Mouse (Mus musculus) CH12.LX (cell line): ENCODE measurements around the gene Tctn3.

Experiments used
- CTCF ChIP-seq, 2 experiments: IDR thresholded peaks in 1 of 2; conservative IDR thresholded peaks in 1 of 2; 2 replicates each; pipeline ENCODE4 v1.5.1; 2011 to 2012; ENCODE audit warnings: low read depth in 2 of 2, low read length in 2 of 2, improper control_type of control experiment in 1 of 2, inconsistent platforms in 1 of 2, mild to moderate bottlenecking in 1 of 2, moderate library complexity in 1 of 2
- JUN ChIP-seq: IDR thresholded peaks from 2 replicates; pipeline ENCODE4 v1.6.1; 2011; ENCODE audit warnings: low read depth, mild to moderate bottlenecking, low read length, improper control_type of control experiment, moderate library complexity; ENCODE audit not compliant: insufficient read depth
- SIN3A ChIP-seq: IDR thresholded peaks from 2 replicates; pipeline ENCODE4 v1.6.1; 2012; ENCODE audit warnings: low read length, improper control_type of control experiment, inconsistent platforms
- UBTF ChIP-seq: IDR thresholded peaks from 2 replicates; pipeline ENCODE4 v1.6.1; 2012; ENCODE audit warnings: low read depth, mild to moderate bottlenecking, inconsistent platforms, low read length, improper control_type of control experiment, moderate library complexity
- ZC3H11A ChIP-seq: IDR thresholded peaks from 2 replicates; pipeline ENCODE4 v1.6.1; 2012; ENCODE audit warnings: low read depth, mild to moderate bottlenecking, inconsistent platforms, low read length, improper control_type of control experiment

GRCm38 (mm10) chr19:40563880-40564645 lies 48.0 kb downstream of the Tctn3 start:
- no peak for TF ChIP-seq ZC3H11A
- no peak for TF ChIP-seq CTCF (conservative IDR thresholded peaks at IDR 0.05 in 1 of 2, IDR thresholded peaks at IDR 0.05 in 1 of 2; ENCODE audit: low read depth in 2 of 2, low read length in 2 of 2)
- TF ChIP-seq SIN3A: no peak
- TF ChIP-seq JUN: no peak
- TF ChIP-seq UBTF: no peak
